9 mouse cellular contexts compared by ENCODE assay signal in genomic region chr2:160327167-160327566, GRCm38 (mm10). TPM values are rescaled to one million over a fixed set of nuclear protein-coding genes. Genes with fewer than 3 reads are reported as not detected.
DNase-seq lines count a peak whose midpoint lies in the region; ATAC-seq lines count a peak whose summit lies in the region.
"Had no signal": no experiment of that assay in that cellular context is flagged by ENCODE, and none has a peak within 500 bp of the region (broad histone marks: within the 10 kb centered on the region; RNA-seq: fewer than 3 reads in every experiment).

No protein-coding gene starts in this region.

- H3K4me3 ChIP-seq in forebrain, embryonic 10.5 days = no peak overlapping the region
- no peak overlapping the region for H3K4me3 ChIP-seq in forebrain, embryonic 13.5 days
- no peak overlapping the region for H3K4me3 ChIP-seq in lung, embryonic 15.5 days

- no peak overlapping the region for H3K4me2 ChIP-seq in forebrain, embryonic 13.5 days
- H3K4me2 ChIP-seq in lung, embryonic 15.5 days = no peak overlapping the region

- H3K27me3 ChIP-seq in forebrain, embryonic 10.5 days (ENCODE audit: poor library complexity, severe bottlenecking) = 0 out of 2 replicates have a peak, but pooled peaks cover 5% of the 10 kb centered on the region
- no peaks in the 10 kb centered on the region for H3K27me3 ChIP-seq in forebrain, embryonic 13.5 days
- H3K27me3 ChIP-seq in lung, embryonic 15.5 days = no peaks in the 10 kb centered on the region

- no peaks in the 10 kb centered on the region for H3K36me3 ChIP-seq in forebrain, embryonic 10.5 days (replicated peaks)
- no peaks in the 10 kb centered on the region for H3K36me3 ChIP-seq in forebrain, embryonic 13.5 days (ENCODE audit: poor library complexity, severe bottlenecking)
- H3K36me3 ChIP-seq in lung, embryonic 15.5 days = no peaks in the 10 kb centered on the region

- no peak for ATAC-seq in forebrain, embryonic 13.5 days
- ATAC-seq in lung, embryonic 15.5 days (ENCODE audit: borderline replicate concordance, extremely low read depth, low FRiP score, low TSS enrichment) = peak; percentile 56
- ATAC-seq: midbrain, embryonic 16.5 days had no signal

- H3K27ac ChIP-seq in forebrain, embryonic 10.5 days = 0 out of 2 replicates have a peak overlapping the region, but pooled peaks have one; percentile 1
- H3K27ac ChIP-seq in forebrain, embryonic 13.5 days = no peak overlapping the region
- H3K27ac ChIP-seq in lung, embryonic 15.5 days = no peak overlapping the region

- H3K4me1 ChIP-seq in forebrain, embryonic 10.5 days = peaks cover 18% of the 10 kb centered on the region
- H3K4me1 ChIP-seq in forebrain, embryonic 13.5 days = peaks cover 7% of the 10 kb centered on the region
- peaks cover 23% of the 10 kb centered on the region for H3K4me1 ChIP-seq in lung, embryonic 15.5 days

- 57% methylated on average over 4 of the region's 4 CpGs for WGBS in forebrain, embryonic 10.5 days
- WGBS in forebrain, embryonic 13.5 days = 62% methylated on average over 4 of the region's 4 CpGs
- 17% methylated on average over 4 of the region's 4 CpGs for WGBS in lung, embryonic 15.5 days

- H3K9me3 ChIP-seq in forebrain, embryonic 10.5 days = no peaks in the 10 kb centered on the region
- H3K9me3 ChIP-seq in forebrain, embryonic 13.5 days (replicated peaks) = no peaks in the 10 kb centered on the region
- no peaks in the 10 kb centered on the region for H3K9me3 ChIP-seq in lung, embryonic 15.5 days

- intact Hi-C loops in left cerebral cortex, postnatal 4 days (cut with DNase I) = no loop called here
- intact Hi-C loops in left cerebral cortex, postnatal 36 days (cut with DNase I) = no loop called here

- no peak overlapping the region for H3K9ac ChIP-seq in forebrain, embryonic 13.5 days
- no peak overlapping the region for H3K9ac ChIP-seq in lung, embryonic 15.5 days

- DNase-seq in forebrain, embryonic 10.5 days (ENCODE audit: extremely low spot score, low spot score) = no peak
- peak; percentile 66 to 80 for DNase-seq in heart, adult 18-20 months
- peak; percentile 48 to 51 for DNase-seq in kidney, adult 8-10 months
- no peak for DNase-seq in left cerebral cortex, postnatal 4 days
- DNase-seq in layer of hippocampus, postnatal 14 days (ENCODE audit: low spot score in 2 of 2) = no peak
- no peak for DNase-seq in left cerebral cortex, postnatal 36 days (ENCODE audit: low spot score in 2 of 2)

RNA-seq across cellular contexts. Expression of gene Gm826, which starts 6.8 kb away (rescaled TPM):
- not detected in 2 replicates for polyA plus RNA-seq in forebrain, embryonic 10.5 days (2016; fragmentation: Nextera tagmentation; extraction: Ambion mirVana)
- polyA plus RNA-seq in forebrain, embryonic 13.5 days (2015; fragmentation: Nextera tagmentation; extraction: Ambion mirVana) = 0.31 TPM in 1 of 2 replicates, not detected in the other
- total RNA-seq in heart, adult 18-20 months (2021) = 1 to 10 TPM; 7.7 to 8.2 TPM
- 0.36 TPM in 2 replicates for polyA plus RNA-seq in lung, embryonic 15.5 days (2015; fragmentation: Nextera tagmentation; extraction: Ambion mirVana)
- under 1 TPM in 1 of 2 experiments, not detected in 1; 0.50 TPM for total RNA-seq in left cerebral cortex, postnatal 4 days (2021)
- not detected for total RNA-seq in layer of hippocampus, postnatal 14 days (2021)
- not detected for total RNA-seq in left cerebral cortex, postnatal 36 days (2021)
- polyA plus RNA-seq: midbrain, embryonic 16.5 days had no signal

RNA-seq across cellular contexts. Expression of gene Mafb, which starts 39.7 kb away (rescaled TPM):
- 2.0 and 2.3 TPM in 2 replicates for polyA plus RNA-seq in forebrain, embryonic 10.5 days (2016; fragmentation: Nextera tagmentation; extraction: Ambion mirVana)
- 7.8 and 8.5 TPM in 2 replicates for polyA plus RNA-seq in forebrain, embryonic 13.5 days (2015; fragmentation: Nextera tagmentation; extraction: Ambion mirVana)
- total RNA-seq in heart, adult 18-20 months (2021) = 1 to 10 TPM; 8.6 to 9.5 TPM
- 2.3 and 3.3 TPM in 2 replicates for polyA plus RNA-seq in lung, embryonic 15.5 days (2015; fragmentation: Nextera tagmentation; extraction: Ambion mirVana)
- total RNA-seq in left cerebral cortex, postnatal 4 days (2021) = 10 to 100 TPM; 27.8 to 31.9 TPM
- 10 to 100 TPM; 11.5 to 12.4 TPM for total RNA-seq in layer of hippocampus, postnatal 14 days (2021)
- 10 to 100 TPM; 17.8 to 20.6 TPM for total RNA-seq in left cerebral cortex, postnatal 36 days (2021)

Comparison
In these comparisons a context has a peak if more than half of its experiments do, and no peak if none do; other contexts are left out.
1. DNase-seq: peak in heart, adult 18-20 months (2 of 2) and kidney, adult 8-10 months (2 of 2); none in forebrain, embryonic 10.5 days (single experiment), left cerebral cortex, postnatal 4 days (single experiment), layer of hippocampus, postnatal 14 days (0 of 2) and left cerebral cortex, postnatal 36 days (0 of 2).
2. RNA of gene Gm826, which starts 6.8 kb away (total RNA-seq): 7.7 to 8.2 TPM in heart, adult 18-20 months; 0.50 TPM in left cerebral cortex, postnatal 4 days, not detected in left cerebral cortex, postnatal 36 days and not detected in layer of hippocampus, postnatal 14 days; every median in the first group is over 4 times any median in the second.